Mouse (Mus musculus): Measurements from ENCODE around the gene Hes1. TPM values are rescaled to one million over a fixed set of nuclear protein-coding genes. Genes with fewer than 3 reads are reported as not detected.

Hes1 gene
- total RNA-seq, 2 experiments from 2014 or later: 20.2 to 21.8 TPM

- TF ChIP-seq CTCF (IDR thresholded peaks at IDR 0.05): no peak
- intact Hi-C loops (cut with DNase I): no loop called here
- no peak overlapping the region for H3K4me3 ChIP-seq
- no peak overlapping the region for H3K27ac ChIP-seq
- no peak for DNase-seq (ENCODE audit: extremely low spot score in 1 of 2, low spot score in 2 of 2)
Observed at GRCm38 (mm10) chr16:30110466-30110865, 46.3 kb downstream of the Hes1 start.

GRCm38 (mm10) chr16:30111069-30111468 lies 46.9 kb downstream of the Hes1 start:
- intact Hi-C loops (cut with DNase I): no loop called here
- Histone ChIP-seq H3K4me3 (no peak overlapping the region), H3K27ac (no peak overlapping the region)
- no peak for DNase-seq (ENCODE audit: extremely low spot score in 1 of 2, low spot score in 2 of 2)
- TF ChIP-seq CTCF (IDR thresholded peaks at IDR 0.05): no peak

- Histone ChIP-seq H3K4me3 (no peak overlapping the region), H3K27ac (no peak overlapping the region)
- TF ChIP-seq CTCF (IDR thresholded peaks at IDR 0.05): no peak
- no peak for DNase-seq (ENCODE audit: extremely low spot score in 1 of 2, low spot score in 2 of 2)
- intact Hi-C loops (cut with DNase I): no loop called here
Observed at GRCm38 (mm10) chr16:30111566-30111965, 47.4 kb downstream of the Hes1 start.

GRCm38 (mm10) chr16:30113170-30113569 lies 49.0 kb downstream of the Hes1 start:
- no peak for TF ChIP-seq CTCF (IDR thresholded peaks at IDR 0.05)
- H3K4me3 ChIP-seq: no peak overlapping the region
- intact Hi-C loops (cut with DNase I): no loop called here
- H3K27ac ChIP-seq: no peak overlapping the region
- no peak for DNase-seq (ENCODE audit: extremely low spot score in 1 of 2, low spot score in 2 of 2)

GRCm38 (mm10) chr16:30113800-30114199 lies 49.6 kb downstream of the Hes1 start:
- no peak overlapping the region for H3K27ac ChIP-seq
- H3K4me3 ChIP-seq: no peak overlapping the region
- intact Hi-C loops (cut with DNase I): no loop called here
- TF ChIP-seq CTCF (IDR thresholded peaks at IDR 0.05): no peak
- no peak for DNase-seq (ENCODE audit: extremely low spot score in 1 of 2, low spot score in 2 of 2)

GRCm38 (mm10) chr16:30114451-30114850 lies 50.3 kb downstream of the Hes1 start:
- H3K4me3 ChIP-seq: no peak overlapping the region
- intact Hi-C loops (cut with DNase I): no loop called here
- no peak for DNase-seq (ENCODE audit: extremely low spot score in 1 of 2, low spot score in 2 of 2)
- H3K27ac ChIP-seq: no peak overlapping the region
- no peak for TF ChIP-seq CTCF (IDR thresholded peaks at IDR 0.05)

Other genes with a start within 250 kb of the Hes1 start
- gene Cpn2, start 203.1 kb downstream of the Hes1 start, total RNA-seq (2021): not detected
- gene Lrrc15, start 218.9 kb downstream of the Hes1 start, total RNA-seq (2021): not detected
- gene Gp5, start 246.4 kb downstream of the Hes1 start, total RNA-seq (2021): 1 to 10 TPM in 1 of 2 experiments, under 1 TPM in 1; 0.56 to 1.1 TPM

Measured in left cerebral cortex, adult 2 months (tissue).